Mouse (Mus musculus) MEL (cell line): Measurements from ENCODE around the gene Mks1.

Experiments
- CTCF ChIP-seq, 3 experiments: IDR thresholded peaks in 2 of 3; conservative IDR thresholded peaks in 1 of 3; 2 replicates each; pipeline ENCODE4 v1.5.1; 2011 to 2012; ENCODE audit warnings: low read length in 3 of 3, low read depth in 2 of 3, mild to moderate bottlenecking in 2 of 3, improper control_type of control experiment in 1 of 3, inconsistent platforms in 1 of 3, mixed read lengths in 1 of 3, moderate library complexity in 1 of 3; ENCODE audit not compliant: control insufficient read depth in 1 of 3, insufficient read depth in 1 of 3, poor library complexity in 1 of 3, severe bottlenecking in 1 of 3
- MXI1 ChIP-seq: IDR thresholded peaks from 2 replicates; pipeline ENCODE4 v1.6.1; 2011; ENCODE audit warnings: mild to moderate bottlenecking, low read depth, low read length, improper control_type of control experiment
- POLR2A ChIP-seq, 2 experiments: IDR thresholded peaks; 2 replicates each; pipeline ENCODE4 v1.6.1; 2011 to 2012; ENCODE audit warnings: low read length in 2 of 2, mild to moderate bottlenecking in 2 of 2, control low read depth in 1 of 2, improper control_type of control experiment in 1 of 2, low read depth in 1 of 2, moderate library complexity in 1 of 2; ENCODE audit not compliant: control insufficient read depth in 1 of 2, insufficient read depth in 1 of 2, poor library complexity in 1 of 2
- TBP ChIP-seq: IDR thresholded peaks from 2 replicates; pipeline ENCODE4 v1.8.0; 2011; ENCODE audit warnings: low read depth, low read length, improper control_type of control experiment

DNA sequence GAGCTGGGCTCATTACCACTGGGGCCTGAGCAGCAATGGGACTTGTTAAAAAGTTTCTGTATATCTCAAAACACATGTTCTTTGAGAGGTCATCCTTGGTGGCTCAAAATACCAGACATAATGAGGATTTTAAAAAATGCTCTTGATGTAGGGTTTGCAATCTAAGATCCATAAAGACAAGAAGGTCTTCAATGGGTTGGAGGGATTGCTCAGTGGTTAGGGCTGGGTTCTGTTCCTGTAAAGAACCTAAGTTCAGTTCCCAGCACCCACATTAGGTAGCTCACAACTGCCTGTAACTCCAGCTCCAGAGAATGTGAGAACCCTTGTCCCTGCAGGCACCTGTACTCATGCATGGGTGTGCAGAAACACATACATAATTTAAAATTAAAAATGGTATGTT lies 44.3 kb downstream of the Mks1 start, which contains the start of gene Olfr463:
- TF ChIP-seq POLR2A (IDR thresholded peaks at IDR 0.05; ENCODE audit: control insufficient read depth in 1 of 2, insufficient read depth in 1 of 2, low read depth in 1 of 2, low read length in 2 of 2, poor library complexity in 1 of 2) (no peak), CTCF (IDR thresholded peaks at IDR 0.05 in 2 of 3, conservative IDR thresholded peaks at IDR 0.05 in 1 of 3; ENCODE audit: control insufficient read depth in 1 of 3, insufficient read depth in 1 of 3, low read depth in 2 of 3, low read length in 3 of 3, poor library complexity in 1 of 3, severe bottlenecking in 1 of 3) (no peak), MXI1 (no peak), TBP (no peak)
